In the genomic region with DNA sequence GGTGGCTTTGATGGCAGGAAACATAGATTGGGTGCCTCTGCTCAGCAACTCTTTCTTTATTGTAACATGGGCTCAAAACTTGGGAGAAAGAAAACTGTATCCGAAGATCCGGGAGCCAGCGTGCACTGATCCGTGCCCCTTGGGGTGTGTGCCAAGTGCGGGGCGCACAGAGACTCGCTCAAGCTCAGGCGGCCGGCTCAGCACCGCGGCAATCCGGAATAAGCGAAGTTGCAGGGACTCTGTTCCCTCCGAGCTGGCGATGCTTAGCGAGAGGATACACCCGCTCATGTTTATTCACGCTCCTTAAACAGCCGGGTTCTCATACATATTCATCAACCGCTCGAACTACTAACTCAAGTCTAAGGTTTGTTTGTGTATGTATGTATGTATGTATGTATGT, we compare ENCODE assay signal across 9 mouse cellular contexts. TPM values are rescaled to one million over a fixed set of nuclear protein-coding genes. Genes with fewer than 3 reads are reported as not detected.
A peak's percentile ranks its signal among the peaks of the same experiment; 100 is the strongest.
DNase-seq lines count a peak whose midpoint lies in the region; ATAC-seq and TF ChIP-seq lines count a peak whose summit lies in the region.
"Had no signal": no experiment of that assay in that cellular context is flagged by ENCODE, and none has a peak within 500 bp of the region (broad histone marks: within the 10 kb centered on the region; RNA-seq: fewer than 3 reads in every experiment).

No protein-coding gene starts in this region.

- H3K36me3 ChIP-seq in heart, embryonic 12.5 days: no peaks in the 10 kb centered on the region
- no peaks in the 10 kb centered on the region for H3K36me3 ChIP-seq in forebrain, postnatal 0 days (ENCODE audit: insufficient read depth)
- H3K36me3 ChIP-seq in intestine, embryonic 16.5 days (ENCODE audit: control insufficient read depth, insufficient read depth, low read length): no peaks in the 10 kb centered on the region

- no peak overlapping the region for H3K9ac ChIP-seq in heart, embryonic 12.5 days
- no peak overlapping the region for H3K9ac ChIP-seq in forebrain, postnatal 0 days
- H3K9ac ChIP-seq in intestine, embryonic 16.5 days (ENCODE audit: low read depth, low read length): no peak overlapping the region

- H3K4me3 ChIP-seq in heart, embryonic 12.5 days: peak overlapping the region; percentile 13
- peak overlapping the region; percentile 18; the same call in 1 of the 2 replicates for H3K4me3 ChIP-seq in forebrain, postnatal 0 days (ENCODE audit: low read depth, low read length)
- no peak overlapping the region; the same call in 1 of the 2 replicates for H3K4me3 ChIP-seq in intestine, embryonic 16.5 days (ENCODE audit: low read length)

- intact Hi-C loops in left cerebral cortex, postnatal 14 days (cut with DNase I): loop anchor here (10.0 kb wide), 1 partner anchor 589 kb away; no protein-coding TSS in a partner anchor

- no peaks in the 10 kb centered on the region for H3K9me3 ChIP-seq in heart, embryonic 12.5 days (replicated peaks)
- no peaks in the 10 kb centered on the region for H3K9me3 ChIP-seq in forebrain, postnatal 0 days (ENCODE audit: low read length)
- no peaks in the 10 kb centered on the region for H3K9me3 ChIP-seq in intestine, embryonic 16.5 days (ENCODE audit: control insufficient read depth, low read length)

- H3K4me1 ChIP-seq in heart, embryonic 12.5 days (replicated peaks): peaks cover 18% of the 10 kb centered on the region
- no peaks in the 10 kb centered on the region; the same call in 1 of the 2 replicates for H3K4me1 ChIP-seq in forebrain, postnatal 0 days (ENCODE audit: insufficient read depth)
- no peaks in the 10 kb centered on the region for H3K4me1 ChIP-seq in intestine, embryonic 16.5 days (ENCODE audit: control insufficient read depth, insufficient read depth, low read length)

- ATAC-seq in heart, embryonic 12.5 days (ENCODE audit: insufficient number of reproducible peaks, low FRiP score): no peak
- peak; percentile 70 for ATAC-seq in forebrain, postnatal 0 days
- 0 out of 2 replicates have a peak, but pooled peaks have one; percentile 45 for ATAC-seq in megakaryocyte-erythroid progenitor cell, adult 5-6 weeks (replicated peaks; ENCODE audit: low FRiP score, low TSS enrichment, poor library complexity, severe bottlenecking)
- no peak for ATAC-seq in intestine, embryonic 16.5 days

- peak overlapping the region; percentile 49 for H3K4me2 ChIP-seq in heart, embryonic 12.5 days
- H3K4me2 ChIP-seq in forebrain, postnatal 0 days (ENCODE audit: low read depth): peak overlapping the region; percentile 38
- no peak overlapping the region for H3K4me2 ChIP-seq in intestine, embryonic 16.5 days (ENCODE audit: low read depth, low read length)

- no peak overlapping the region for H3K27ac ChIP-seq in heart, embryonic 12.5 days (ENCODE audit: poor library complexity, severe bottlenecking)
- no peak overlapping the region for H3K27ac ChIP-seq in forebrain, postnatal 0 days (ENCODE audit: low read depth, low read length)
- H3K27ac ChIP-seq in intestine, embryonic 16.5 days (ENCODE audit: low read length): no peak overlapping the region

- no peak for TF ChIP-seq CTCF in forebrain, postnatal 0 days (IDR thresholded peaks at IDR 0.05; ENCODE audit: low read depth)

- peaks cover 84% of the 10 kb centered on the region for H3K27me3 ChIP-seq in heart, embryonic 12.5 days (replicated peaks)
- H3K27me3 ChIP-seq in forebrain, postnatal 0 days (ENCODE audit: insufficient read depth, low read length): peaks cover 11% of the 10 kb centered on the region
- H3K27me3 ChIP-seq in intestine, embryonic 16.5 days (replicated peaks; ENCODE audit: control insufficient read depth, insufficient read depth, low read length): peaks cover 64% of the 10 kb centered on the region

- WGBS in heart, embryonic 12.5 days: under 1% methylated on average over 21 of the region's 21 CpGs
- 1% methylated on average over 21 of the region's 21 CpGs for WGBS in forebrain, postnatal 0 days
- under 1% methylated on average over 21 of the region's 21 CpGs for WGBS in intestine, embryonic 16.5 days

- DNase-seq in heart, postnatal 4 days: no peak
- peak; percentile 8 for DNase-seq in Muller cell, postnatal 12 days (ENCODE audit: inconsistent ontology term)
- peak; percentile 71 for DNase-seq in forebrain, postnatal 0 days
- no peak for DNase-seq in left cerebral cortex, postnatal 14 days (ENCODE audit: low spot score in 2 of 2)
- DNase-seq in adrenal gland, postnatal 14 days: no peak

RNA-seq across cellular contexts. Expression of gene Sox21, which starts 10.9 kb away (rescaled TPM):
- 0.05 TPM in 1 of 2 replicates, not detected in the other for polyA plus RNA-seq in heart, embryonic 12.5 days (2016; fragmentation: Nextera tagmentation; extraction: Ambion mirVana)
- not detected for total RNA-seq in heart, postnatal 4 days (2021)
- total RNA-seq in forebrain, postnatal 0 days (2014; rRNA removed): 9.3 and 14.2 TPM in 2 replicates
- 3.3 and 4.3 TPM in 2 replicates for polyA plus RNA-seq in forebrain, postnatal 0 days (2015; fragmentation: Nextera tagmentation; extraction: Ambion mirVana)
- not detected in 2 replicates for total RNA-seq in megakaryocyte-erythroid progenitor cell, adult 5-6 weeks (2014; fragmentation: Nextera tagmentation)
- not detected in 2 replicates for total RNA-seq in megakaryocyte-erythroid progenitor cell, adult 5-6 weeks (2017)
- 10 to 100 TPM in 1 of 2 experiments, 1 to 10 TPM in 1; 7.1 to 10.8 TPM for total RNA-seq in left cerebral cortex, postnatal 14 days (2021)
- not detected in 2 replicates for total RNA-seq in adrenal gland, postnatal 14 days (2021)
- polyA plus RNA-seq in intestine, embryonic 16.5 days (2015; fragmentation: Nextera tagmentation; extraction: Ambion mirVana): not detected in 2 replicates
- total RNA-seq: CH12.LX had no signal

RNA-seq across cellular contexts. Expression of gene Gm9376, which starts 40.8 kb away (rescaled TPM):
- polyA plus RNA-seq in heart, embryonic 12.5 days (2016; fragmentation: Nextera tagmentation; extraction: Ambion mirVana): not detected in 2 replicates
- total RNA-seq in heart, postnatal 4 days (2021): not detected
- not detected in 2 replicates for total RNA-seq in forebrain, postnatal 0 days (2014; rRNA removed)
- not detected in 2 replicates for polyA plus RNA-seq in forebrain, postnatal 0 days (2015; fragmentation: Nextera tagmentation; extraction: Ambion mirVana)
- total RNA-seq in megakaryocyte-erythroid progenitor cell, adult 5-6 weeks (2014; fragmentation: Nextera tagmentation): not detected in 2 replicates
- total RNA-seq in megakaryocyte-erythroid progenitor cell, adult 5-6 weeks (2017): not detected in 2 replicates
- total RNA-seq in left cerebral cortex, postnatal 14 days (2021): not detected
- not detected in 2 replicates for total RNA-seq in adrenal gland, postnatal 14 days (2021)
- not detected in 2 replicates for polyA plus RNA-seq in intestine, embryonic 16.5 days (2015; fragmentation: Nextera tagmentation; extraction: Ambion mirVana)
- total RNA-seq: CH12.LX had no signal

Comparison
In these comparisons a context has a peak if more than half of its experiments do, and no peak if none do; other contexts are left out.
1. ATAC-seq: peak in forebrain, postnatal 0 days (single experiment) and megakaryocyte-erythroid progenitor cell, adult 5-6 weeks (single experiment); none in heart, embryonic 12.5 days (single experiment) and intestine, embryonic 16.5 days (single experiment).
2. DNase-seq: peak in Muller cell, postnatal 12 days (single experiment) and forebrain, postnatal 0 days (single experiment); none in heart, postnatal 4 days (single experiment), left cerebral cortex, postnatal 14 days (0 of 2) and adrenal gland, postnatal 14 days (single experiment).